Mouse (Mus musculus) urinary bladder, adult 18-20 months (tissue): ENCODE data around the gene Traf7.

ENCODE experiments used
- DNase-seq, 2 experiments: peaks; one replicate each; pipeline ENCODE4 v3.0.0; 2022; ENCODE audit warnings: low spot score in 2 of 2, mixed read lengths in 2 of 2

The Traf7 gene

DNA sequence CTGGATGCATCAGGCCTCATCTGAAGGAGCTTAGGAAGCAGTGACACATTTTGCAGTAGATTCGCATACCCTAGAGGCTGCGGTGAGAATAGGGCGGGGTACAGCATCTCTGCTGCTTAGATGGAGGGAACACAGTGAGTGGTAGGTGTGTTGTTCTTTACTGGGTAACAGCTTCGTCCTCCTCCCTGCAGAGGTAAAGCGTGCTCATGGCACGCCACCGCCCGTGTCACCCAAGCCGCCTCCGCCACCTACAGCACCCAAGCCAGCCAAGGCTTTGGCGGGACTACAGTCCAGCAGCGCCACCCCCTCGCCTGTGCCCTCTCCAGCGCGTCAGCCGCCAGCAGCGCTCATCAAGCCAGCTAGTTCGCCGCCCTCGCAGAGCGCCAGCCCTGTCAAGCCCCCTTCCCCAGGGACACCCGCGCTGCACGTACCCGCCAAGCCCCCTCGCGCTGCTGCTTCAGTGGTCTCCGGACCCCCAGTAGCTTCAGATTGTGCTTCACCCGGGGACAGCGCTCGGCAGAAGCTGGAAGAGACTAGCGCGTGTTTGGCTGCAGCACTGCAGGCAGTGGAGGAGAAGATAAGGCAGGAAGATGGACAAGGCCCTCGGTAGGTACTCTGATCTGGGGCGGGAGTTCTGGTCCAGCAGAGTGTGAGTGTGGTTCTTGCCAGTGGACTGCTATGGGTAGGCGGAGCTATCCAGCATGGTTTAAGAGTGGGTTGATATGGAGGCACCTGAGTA, 21.2 kb downstream of the Traf7 start:
- no peak for DNase-seq

DNA sequence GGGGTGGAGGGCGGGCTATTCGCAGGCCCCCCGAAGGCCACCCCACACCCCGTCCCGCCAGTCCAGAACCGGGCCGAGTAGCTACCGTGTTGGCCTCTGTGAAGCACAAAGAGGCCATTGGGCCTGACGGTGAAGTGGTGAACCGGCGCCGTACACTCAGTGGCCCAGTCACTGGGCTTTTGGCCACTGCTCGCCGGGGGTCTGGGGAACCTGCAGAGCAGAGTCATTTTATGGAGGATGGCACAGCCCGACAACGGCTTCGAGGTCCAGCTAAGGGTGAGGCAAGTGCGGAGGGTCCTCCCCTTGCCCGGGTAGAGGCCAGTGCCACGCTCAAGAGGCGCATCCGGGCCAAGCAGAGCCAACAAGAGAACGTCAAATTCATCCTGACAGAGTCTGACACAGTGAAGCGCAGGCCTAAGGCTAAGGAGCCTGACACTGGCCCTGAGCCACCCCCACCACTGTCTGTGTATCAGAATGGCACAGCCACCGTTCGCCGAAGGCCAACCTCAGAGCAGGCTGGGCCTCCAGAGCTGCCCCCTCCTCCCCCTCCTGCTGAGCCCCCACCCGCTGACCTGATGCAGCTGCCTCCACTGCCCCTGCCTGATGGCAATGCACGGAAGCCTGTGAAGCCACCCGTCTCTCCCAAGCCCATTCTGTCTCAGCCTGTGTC, 22.3 kb downstream of the Traf7 start:
- no peak for DNase-seq

DNA sequence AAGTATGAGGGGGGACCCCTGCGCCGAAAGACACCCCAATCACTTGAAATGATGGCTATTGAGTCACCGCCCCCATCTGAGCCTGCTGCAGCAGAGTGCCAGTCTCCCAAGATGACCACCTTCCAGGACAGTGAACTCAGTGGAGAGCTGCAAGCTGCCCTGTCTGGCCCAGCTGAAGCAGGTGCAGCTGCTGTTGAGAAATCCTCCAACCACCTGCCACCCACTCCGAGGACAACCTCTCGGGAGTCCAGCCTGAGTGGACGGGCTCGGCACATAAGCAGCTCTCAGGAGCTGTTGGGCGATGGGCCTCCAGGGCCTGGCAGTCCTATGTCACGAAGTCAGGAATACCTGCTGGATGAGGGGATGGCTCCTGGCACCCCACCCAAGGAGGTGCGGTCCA, 23.7 kb downstream of the Traf7 start:
- DNase-seq: no peak

DNA sequence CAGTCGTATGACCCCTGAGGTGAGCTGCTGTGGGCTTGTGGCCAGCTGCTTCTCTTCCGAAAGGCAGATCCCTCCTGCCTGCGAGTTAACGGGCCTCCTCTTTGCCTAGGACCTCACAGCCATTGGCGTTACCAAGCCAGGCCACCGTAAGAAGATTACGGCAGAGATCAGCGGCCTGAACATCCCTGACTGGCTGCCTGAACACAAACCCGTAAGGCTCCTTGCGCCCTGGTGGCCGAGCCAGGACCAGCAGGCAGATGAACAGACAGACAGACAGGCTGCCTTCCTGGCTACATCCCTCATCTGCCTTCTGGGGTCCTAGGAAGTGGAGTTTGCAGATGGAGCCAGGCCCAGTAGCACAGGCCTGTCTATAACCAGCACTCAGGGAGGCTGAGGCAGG, 25.5 kb downstream of the Traf7 start:
- no peak for DNase-seq

- no peak for DNase-seq
Observed at GRCm38 (mm10) chr17:24496026-24496425, 31.7 kb downstream of the Traf7 start.

GRCm38 (mm10) chr17:24495443-24495842, 32.3 kb downstream of the Traf7 start:
- no peak for DNase-seq

DNA sequence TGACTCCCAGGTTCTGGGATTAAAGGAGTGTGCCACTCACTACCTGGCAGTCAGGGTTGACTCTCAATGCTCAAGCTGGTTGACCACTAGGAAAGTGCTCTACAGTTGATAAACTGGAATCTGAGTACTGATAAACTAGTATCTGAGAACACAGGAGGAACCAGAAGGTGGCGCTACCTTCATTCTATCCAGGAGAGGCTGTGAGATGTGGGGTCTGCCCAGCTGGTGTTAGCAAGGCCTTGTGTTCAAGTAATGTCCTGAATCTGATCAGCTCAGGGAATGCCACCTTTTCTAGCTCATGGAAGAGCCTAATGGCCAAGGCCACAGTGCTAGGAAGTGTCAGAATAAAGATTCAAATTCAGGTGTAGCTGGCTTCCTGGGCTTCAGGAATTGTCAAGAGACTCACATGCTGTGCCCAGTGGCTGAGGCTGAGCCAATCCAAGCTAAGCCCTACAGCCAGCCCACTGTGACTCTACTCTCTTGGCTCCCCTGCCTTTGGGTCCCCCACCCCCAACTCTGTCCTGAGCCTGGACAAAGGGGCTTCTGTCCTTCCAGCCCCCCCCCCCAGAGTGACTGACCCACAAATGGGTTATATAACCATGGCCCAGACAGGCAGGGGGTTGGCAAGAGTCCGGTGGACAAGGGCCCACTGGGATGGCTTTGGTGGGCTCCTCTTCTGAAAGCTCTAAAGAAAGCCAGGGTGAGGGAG, 33.0 kb downstream of the Traf7 start:
- no peak for DNase-seq

GRCm38 (mm10) chr17:24490399-24490798, 37.3 kb downstream of the Traf7 start:
- DNase-seq: no peak

- no peak for DNase-seq
Observed at GRCm38 (mm10) chr17:24489265-24490030, 38.3 kb downstream of the Traf7 start.

DNA sequence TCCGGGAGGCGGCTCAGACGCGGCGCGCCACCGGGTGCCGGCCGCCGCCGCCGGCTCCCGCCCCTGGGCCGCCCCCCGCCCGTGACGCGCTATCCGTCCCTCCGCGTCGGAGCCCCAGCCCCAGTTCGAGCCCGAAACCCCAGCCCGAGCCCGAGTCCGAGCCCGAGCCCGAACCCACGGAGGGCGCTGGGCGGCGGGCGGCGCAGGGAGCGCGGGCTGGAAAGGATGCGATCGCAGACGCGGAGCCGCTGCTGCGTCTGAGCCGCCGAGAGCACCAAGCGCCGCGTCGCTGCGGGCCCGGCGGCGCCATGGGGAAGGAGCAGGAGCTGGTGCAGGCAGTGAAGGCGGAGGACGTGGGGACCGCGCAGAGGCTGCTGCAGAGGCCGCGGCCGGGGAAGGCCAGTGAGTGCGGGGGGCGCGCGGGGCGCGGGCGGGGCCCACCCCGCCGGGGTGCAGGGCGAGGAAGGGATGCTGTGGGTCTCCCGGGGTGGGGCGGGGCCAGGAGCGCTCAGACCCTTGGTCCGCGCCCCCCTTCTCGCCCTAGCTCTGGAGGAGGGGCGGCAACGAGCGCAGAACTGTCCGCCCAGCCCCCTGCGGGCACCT, 39.0 kb downstream of the Traf7 start:
- peak in 1 of 2 experiments; percentile 20 for DNase-seq

DNA sequence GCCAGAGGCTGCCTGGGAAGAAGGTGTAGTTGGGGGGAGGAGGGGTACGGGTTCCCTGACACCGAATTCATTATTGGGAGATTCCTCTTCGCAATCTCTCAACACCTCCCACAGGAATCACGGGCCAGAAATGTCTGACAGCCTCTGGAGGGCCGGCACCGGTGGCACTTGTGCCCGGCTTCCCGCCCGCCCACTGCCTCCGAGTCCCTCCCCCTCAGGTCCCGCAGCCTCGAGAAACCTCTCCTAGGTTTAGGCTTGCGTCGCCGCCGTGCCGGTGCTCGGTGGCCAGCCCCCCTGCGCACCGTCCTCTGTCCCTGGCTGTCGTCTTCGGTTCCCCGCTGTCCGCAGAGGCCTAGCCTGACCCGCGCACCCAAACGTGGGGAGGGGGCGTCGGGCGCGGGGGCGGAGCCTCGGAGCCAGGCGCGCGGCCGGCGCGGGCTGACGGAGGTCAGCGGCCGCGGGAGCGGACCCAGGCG, 39.5 kb downstream of the Traf7 start, which contains the start of gene Caskin1:
Gene Caskin1, plus strand, starts transcription at position 416 of the 476 bp plus-strand sequence.
- DNase-seq: peak in 1 of 2 experiments; percentile 20

- DNase-seq: no peak
Observed at GRCm38 (mm10) chr17:24485090-24485860, 42.5 kb downstream of the Traf7 start.

- DNase-seq: no peak
Observed at GRCm38 (mm10) chr17:24483495-24483894, 44.2 kb downstream of the Traf7 start.

- DNase-seq: no peak
Observed at GRCm38 (mm10) chr17:24481027-24481815, 46.5 kb downstream of the Traf7 start.

DNA sequence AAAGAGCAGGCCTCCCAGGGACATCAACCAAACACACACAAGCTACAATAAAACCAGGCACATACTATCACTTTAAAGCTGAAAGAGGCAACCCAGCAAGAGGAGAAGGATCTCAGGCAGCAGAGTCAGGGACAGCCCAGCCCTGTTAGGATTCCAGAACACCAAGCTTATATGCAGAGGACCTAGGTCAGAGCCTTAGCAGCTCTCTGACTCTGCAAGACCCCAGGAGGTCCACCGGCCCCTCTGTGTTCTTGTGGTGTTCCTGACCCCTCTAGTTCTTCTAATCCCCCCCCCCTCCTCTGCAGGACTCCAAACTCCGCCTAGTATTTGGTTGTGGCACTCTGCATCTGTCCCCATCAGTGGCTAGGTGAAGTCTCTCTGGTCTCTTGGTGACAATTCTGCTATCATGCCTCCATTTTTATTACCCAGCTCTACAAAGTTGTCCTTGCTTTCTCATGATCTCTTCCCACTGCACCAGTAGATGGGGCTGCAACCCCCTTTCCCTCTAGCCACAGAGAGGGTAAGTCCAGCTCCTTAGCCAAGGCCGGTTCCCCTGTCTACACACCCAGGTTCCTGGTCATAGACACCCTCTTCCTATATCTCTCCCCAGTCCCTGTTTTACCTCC, 47.4 kb downstream of the Traf7 start:
- no peak for DNase-seq

- DNase-seq: no peak
Observed at GRCm38 (mm10) chr17:24479431-24479830, 48.3 kb downstream of the Traf7 start.

DNA sequence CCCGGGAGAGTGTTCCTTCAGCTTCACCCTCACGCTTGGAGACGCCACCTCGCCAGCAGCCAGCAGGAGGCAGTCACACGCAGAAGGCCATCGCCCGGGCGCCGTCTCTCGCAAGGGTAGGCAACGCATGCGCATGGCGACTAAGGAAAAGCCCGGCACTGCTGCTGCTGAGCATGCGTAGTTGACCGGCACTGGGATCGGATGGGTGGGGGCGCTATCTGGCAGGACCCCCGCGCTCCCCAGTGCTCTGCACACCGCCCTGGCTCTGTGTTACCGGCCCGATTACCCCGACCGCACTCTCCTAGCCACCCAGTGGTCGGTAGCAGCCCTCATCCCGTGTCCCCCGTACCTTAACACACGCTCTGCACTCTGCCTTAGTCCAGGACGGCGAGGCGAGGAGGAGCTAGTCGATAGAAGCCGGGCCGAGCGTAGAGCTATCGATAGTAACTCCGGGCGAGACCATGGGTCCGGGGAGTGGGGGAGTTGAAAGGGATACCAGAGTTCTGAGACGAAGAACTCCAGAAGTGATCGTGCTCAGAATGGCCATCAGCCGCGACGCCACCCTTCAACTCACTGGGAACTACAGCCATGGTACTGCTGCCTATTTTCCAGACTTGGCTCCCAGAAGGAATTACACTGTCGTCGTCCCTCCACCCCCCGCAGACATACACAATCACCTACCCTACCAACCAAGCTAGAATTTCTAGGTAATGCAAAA, 48.9 kb downstream of the Traf7 start, which contains the start of gene Mlst8:
Gene Mlst8, minus strand, starts transcription at position 416 of the 718 bp plus-strand sequence.
- DNase-seq: peak; percentile 93 to 97

DNA sequence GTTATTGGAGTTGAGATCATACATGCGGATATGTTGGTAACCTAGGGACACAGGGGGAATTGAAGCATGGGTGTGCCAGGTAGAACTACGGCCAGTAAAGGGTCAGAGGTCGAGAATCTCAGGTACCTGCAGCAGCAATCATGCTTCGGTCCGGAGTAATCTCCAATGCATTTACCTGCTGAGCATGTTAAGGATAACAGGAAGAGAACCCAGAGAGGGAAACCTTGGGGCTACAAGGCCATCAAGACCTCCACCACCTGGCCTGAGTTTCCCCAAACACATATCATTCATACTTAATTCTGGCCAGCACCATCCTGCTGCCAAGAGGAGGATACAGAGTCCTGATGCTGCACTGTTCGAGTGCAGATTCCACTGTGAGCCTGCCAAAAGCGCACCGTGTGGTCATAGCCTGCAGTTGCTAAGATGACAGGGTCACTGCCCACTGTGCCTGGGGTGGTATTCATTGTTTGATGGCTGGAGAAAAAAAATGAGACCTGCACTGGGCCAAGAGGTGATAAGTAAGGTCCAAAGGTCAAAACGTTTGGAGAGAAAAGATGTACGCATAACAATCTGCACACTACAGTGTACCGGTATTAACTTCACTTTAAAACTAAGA, 49.6 kb downstream of the Traf7 start:
- DNase-seq: no peak
